Mouse (Mus musculus): Measurements from ENCODE around the gene Kdm2a.
"Not testable (repeated sequence)": the region's sequence is repeated elsewhere in the genome, so short reads cannot be mapped to it uniquely, and the experiment has no call there.

The Kdm2a gene

GRCm38 (mm10) chr19:4414631-4415030 lies 16.5 kb upstream of the Kdm2a start:
- DNase-seq (ENCODE audit: low spot score), result no peak

- DNase-seq (ENCODE audit: low spot score), result no peak
Measured at GRCm38 (mm10) chr19:4409062-4409461, 11.0 kb upstream of the Kdm2a start.

- DNase-seq (ENCODE audit: low spot score), result no peak
Measured at GRCm38 (mm10) chr19:4404840-4405239, 6.8 kb upstream of the Kdm2a start.

DNA sequence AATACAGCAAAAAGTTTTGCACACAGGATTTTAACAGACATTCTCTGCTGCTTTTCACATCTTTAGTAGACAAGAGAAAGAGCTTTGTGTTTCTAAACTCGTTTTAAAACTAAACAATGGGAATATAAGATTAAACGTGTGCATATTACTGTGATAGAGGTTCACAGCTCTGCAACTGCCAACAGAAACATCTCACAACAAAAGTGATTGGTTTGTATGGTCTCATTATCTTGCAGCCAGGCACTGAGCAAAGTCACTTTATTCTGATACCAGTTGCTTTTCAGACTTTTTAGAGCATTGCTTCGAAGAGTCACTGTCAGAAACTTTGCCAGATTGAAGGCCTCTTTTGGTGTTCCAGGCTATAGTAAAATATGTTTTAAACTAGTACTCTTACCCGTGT lies 874 bp upstream of the Kdm2a start:
- no peak for DNase-seq (ENCODE audit: low spot score)

DNA sequence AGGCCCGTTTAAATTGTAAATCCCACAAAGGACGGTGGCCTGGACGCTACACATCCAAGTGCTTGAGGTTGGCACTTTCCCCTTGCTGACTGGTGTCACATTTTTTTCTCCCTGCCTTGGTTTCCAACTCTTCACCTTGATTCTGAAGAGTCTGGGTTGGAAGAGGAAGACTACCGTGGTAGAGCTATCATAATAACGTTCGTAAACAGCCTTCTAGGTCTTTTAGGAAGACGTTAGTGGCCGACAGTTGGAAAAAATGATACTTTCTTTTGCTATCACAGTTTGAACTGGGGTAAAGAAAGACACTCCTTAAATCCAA lies 504 bp upstream of the Kdm2a start:
- DNase-seq (ENCODE audit: low spot score), result no peak

DNA sequence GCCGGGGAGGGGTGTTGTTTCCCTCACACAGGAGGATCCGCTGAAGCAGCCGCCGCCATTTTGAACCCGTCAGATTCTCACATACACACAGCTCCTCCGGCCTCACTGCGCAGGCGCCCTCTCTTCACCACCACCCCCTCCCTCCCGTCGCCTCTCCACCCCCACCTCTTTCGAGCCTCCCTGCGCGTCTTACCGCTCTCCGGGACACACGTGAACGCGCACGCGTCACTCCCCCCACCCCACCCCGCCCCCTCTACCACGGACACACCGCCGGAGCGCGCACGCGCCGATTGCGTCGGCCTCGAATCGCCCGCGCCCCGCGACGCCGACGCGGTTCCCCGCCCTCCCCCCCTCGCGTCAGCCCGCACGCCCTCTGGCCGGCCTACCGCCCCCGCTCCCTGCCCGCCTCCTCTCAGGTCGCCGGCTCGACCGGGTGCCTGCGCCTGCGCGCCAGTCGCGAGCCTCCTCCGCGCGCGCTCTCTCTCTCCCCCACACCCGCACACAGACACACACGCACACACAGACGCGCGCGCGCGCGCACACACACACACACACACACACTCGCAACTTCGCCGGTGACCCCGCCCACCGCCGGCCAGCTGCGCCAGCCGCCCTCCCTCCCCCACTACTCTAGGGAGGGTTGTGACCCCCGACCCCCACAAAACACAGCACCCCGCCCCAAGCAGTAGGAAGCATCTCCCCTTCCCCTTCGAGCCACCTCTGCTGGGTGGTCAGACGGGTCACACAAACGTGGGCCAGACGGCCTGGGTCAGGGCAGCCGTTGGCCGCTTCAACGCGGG lies 887 bp downstream of the Kdm2a start:
- DNase-seq (ENCODE audit: low spot score), result peak; percentile 98

- no peak for DNase-seq (ENCODE audit: low spot score)
Measured at GRCm38 (mm10) chr19:4396081-4396997, 1.7 kb downstream of the Kdm2a start.

DNA sequence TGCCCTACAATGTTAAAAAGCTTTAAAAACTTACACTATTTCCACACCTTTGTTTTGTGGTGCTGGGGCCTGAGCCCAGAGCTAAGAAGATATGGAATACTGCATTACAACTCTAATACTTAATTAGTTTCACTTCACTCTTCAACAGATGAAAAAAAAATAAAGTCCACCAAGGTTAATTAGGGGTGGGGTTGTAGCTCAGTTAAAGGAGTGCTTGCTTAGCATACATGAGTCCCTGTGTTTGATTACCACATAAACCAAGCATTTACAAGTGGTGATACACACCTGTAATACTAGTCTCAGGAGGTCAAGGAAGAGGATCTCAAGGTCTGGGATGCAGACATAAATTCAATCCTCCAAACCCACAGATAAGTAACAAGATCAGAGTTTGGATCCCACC lies 10.8 kb downstream of the Kdm2a start:
- no peak for DNase-seq (ENCODE audit: low spot score)

DNA sequence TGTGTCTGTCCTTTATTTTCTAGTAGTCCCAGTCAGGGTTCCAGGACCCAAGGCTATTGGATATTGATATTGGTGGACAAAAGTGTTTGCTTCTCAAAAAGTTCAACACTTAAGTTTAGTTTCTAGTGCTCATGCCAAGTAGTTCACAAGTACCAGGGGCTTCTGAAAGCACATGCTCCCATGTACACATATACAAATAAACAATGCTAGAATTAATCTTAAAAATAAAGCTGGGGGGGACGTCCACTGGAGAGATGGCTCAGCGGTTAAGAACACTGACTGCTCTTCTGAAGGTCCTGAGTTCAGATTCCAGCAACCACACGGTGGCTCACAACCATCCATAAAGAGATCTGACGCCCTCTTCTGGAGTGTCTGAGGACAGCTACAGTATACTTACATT lies 13.1 kb downstream of the Kdm2a start:
- no peak for DNase-seq (ENCODE audit: low spot score)

DNA sequence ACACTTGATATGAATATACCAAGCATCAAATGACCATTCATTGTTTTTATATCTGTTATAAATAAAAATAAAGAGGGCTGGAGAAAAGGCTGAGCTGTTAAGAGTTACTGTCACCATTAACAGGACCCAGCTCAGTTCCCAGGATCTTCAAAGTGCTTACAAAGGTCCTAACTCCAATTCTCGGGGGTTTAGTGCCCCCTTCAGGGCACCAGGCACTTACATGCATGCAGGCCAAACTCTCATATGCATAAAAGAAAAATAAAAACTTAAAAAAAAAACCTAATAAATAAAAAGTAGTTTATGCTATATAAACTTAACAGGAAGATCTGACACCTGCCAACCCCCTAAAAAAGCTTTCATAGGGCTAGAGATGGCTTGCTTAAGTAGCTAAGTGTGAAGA lies 13.8 kb downstream of the Kdm2a start:
- no peak for DNase-seq (ENCODE audit: low spot score)

GRCm38 (mm10) chr19:4383306-4383705 lies 14.8 kb downstream of the Kdm2a start:
- DNase-seq (ENCODE audit: low spot score), result no peak

- DNase-seq (ENCODE audit: low spot score), result not testable (repeated sequence)
Measured at GRCm38 (mm10) chr19:4382303-4382702, 15.8 kb downstream of the Kdm2a start.

DNA sequence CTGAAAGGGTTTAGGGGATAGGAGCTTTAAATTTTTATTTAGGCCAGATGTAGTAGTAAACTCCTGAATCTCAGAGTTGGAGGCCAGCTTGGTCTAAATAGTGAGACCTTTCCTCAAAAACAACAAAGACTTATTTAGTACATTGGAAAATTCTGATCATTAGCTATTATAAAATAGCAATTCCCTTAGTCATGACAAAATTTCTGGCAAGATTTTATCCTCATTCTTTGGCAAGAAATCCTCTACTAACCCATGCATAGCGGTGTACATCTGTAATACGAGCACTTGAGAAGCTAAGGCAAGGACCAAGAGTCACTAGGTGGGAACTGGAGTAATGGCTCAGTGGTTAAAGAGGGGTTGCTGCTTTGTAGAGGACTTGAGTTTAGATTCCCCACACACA lies 27.4 kb downstream of the Kdm2a start:
- DNase-seq (ENCODE audit: low spot score), result no peak

GRCm38 (mm10) chr19:4370254-4370653 lies 27.8 kb downstream of the Kdm2a start:
- DNase-seq (ENCODE audit: low spot score), result no peak

DNA sequence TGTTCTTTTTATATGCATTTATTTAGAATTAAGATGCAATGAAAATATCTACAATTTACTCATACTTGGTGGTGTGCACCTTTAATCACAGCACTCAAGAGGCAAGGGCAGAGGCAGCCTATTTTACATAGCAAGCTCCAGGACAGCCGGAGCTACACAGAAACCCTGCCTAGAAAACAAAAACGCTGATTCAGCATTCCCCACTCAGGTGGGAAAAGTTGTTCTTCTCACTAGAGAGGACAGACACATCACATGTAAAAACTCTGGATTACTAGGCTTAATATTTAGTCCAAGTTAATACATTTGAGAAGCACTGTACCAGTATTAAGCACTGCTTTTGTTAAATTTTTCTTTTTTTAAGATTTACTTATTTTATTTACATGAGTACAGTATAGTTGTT lies 48.6 kb downstream of the Kdm2a start:
- no peak for DNase-seq (ENCODE audit: low spot score)

DNA sequence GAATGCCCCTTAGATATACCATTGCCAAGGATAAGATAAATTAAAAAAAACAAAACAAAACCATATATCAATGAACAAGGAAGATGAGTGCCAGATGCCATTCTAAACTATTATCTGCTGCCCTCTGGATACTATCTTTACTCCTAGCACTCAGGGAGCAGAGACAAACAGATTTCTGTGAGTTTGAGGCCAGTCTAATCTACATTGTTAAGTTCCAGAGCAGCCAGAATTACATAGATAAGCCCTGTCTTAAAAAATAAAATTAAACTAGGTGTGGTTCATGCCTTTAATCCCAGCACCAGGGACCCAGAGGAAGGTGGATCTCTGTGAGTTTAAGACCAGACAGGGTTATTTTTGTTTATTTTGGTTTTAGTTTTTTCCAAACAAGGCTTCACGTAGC lies 51.6 kb downstream of the Kdm2a start:
- no peak for DNase-seq (ENCODE audit: low spot score)

GRCm38 (mm10) chr19:4338162-4338561 lies 59.9 kb downstream of the Kdm2a start:
- peak; percentile 82 for DNase-seq (ENCODE audit: low spot score)

GRCm38 (mm10) chr19:4333791-4334190 lies 64.3 kb downstream of the Kdm2a start:
- peak; percentile 91 for DNase-seq (ENCODE audit: low spot score)

DNA sequence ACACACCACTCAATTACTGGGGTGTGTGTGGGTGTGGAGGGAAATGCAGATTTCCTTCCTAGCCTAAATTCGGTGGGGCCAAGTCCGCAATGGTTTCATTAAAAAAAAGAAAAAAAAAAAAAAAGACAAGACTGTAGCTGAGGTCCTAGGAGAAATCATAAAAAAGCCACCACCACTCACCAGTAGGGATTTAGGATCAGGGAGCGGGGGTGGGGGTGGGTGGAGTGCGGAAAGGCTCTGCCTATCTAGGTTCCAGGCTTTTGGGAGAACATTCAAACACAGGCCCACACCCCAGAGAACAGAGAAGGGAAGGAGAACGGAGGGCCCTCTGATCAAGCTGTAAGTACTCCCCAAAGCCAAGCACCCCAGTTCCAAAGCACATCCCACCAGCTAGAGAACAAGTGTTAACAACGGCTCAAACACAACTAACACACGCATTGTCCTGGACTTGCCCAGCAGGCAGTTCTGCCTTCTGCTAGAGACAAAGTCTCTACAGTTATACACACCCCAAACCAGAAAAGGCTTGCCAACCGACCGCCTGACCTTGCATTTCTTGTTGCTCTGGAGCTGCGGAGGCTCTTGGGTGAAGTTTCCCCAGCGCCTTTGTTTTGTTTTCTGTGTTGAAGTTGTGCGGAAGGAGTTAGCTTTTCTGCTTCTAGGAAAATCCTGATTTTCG lies 64.8 kb downstream of the Kdm2a start:
- no peak for DNase-seq (ENCODE audit: low spot score)

- peak; percentile 75 for DNase-seq (ENCODE audit: low spot score)
Measured at GRCm38 (mm10) chr19:4332653-4333052, 65.4 kb downstream of the Kdm2a start.

GRCm38 (mm10) chr19:4331273-4331672 lies 66.8 kb downstream of the Kdm2a start:
- DNase-seq (ENCODE audit: low spot score), result no peak

GRCm38 (mm10) chr19:4330603-4331002 lies 67.5 kb downstream of the Kdm2a start:
- DNase-seq (ENCODE audit: low spot score), result no peak

All from T-cell, adult 2 months (primary cell).